Mouse (Mus musculus) thymus, postnatal 36 days (tissue): Measurements from ENCODE around the gene Ccnjl.

ENCODE experiments used
- DNase-seq, 2 experiments: peaks; one replicate each; pipeline ENCODE4 v3.0.0; 2022; ENCODE audit warnings: mixed read lengths in 2 of 2

Ccnjl gene

GRCm38 (mm10) chr11:43569595-43569994 is 41.0 kb downstream of the Ccnjl start:
- no peak for DNase-seq

- DNase-seq, result no peak
These were observed 46.4 kb downstream of the Ccnjl start for GRCm38 (mm10) chr11:43575061-43575375.

- no peak for DNase-seq
These were observed 47.0 kb downstream of the Ccnjl start for GRCm38 (mm10) chr11:43575376-43576151.

- no peak for DNase-seq
These were observed 49.3 kb downstream of the Ccnjl start for GRCm38 (mm10) chr11:43577713-43578478.

GRCm38 (mm10) chr11:43585211-43586005 is 56.8 kb downstream of the Ccnjl start:
- DNase-seq, result no peak

- DNase-seq, result peak; percentile 42 to 54
These were observed 57.9 kb downstream of the Ccnjl start, which contains the start of gene 4933415A04Rik for GRCm38 (mm10) chr11:43586324-43587090. Gene 4933415A04Rik, plus strand, starts transcription at chr11:43587040.

- no peak for DNase-seq
These were observed 61.0 kb downstream of the Ccnjl start for GRCm38 (mm10) chr11:43589530-43590072.

- no peak for DNase-seq
These were observed 72.9 kb downstream of the Ccnjl start, which contains the start of gene Fabp6 for GRCm38 (mm10) chr11:43601440-43601839. Gene Fabp6, minus strand, starts transcription at chr11:43601540.

- no peak for DNase-seq
These were observed 75.6 kb downstream of the Ccnjl start for GRCm38 (mm10) chr11:43604207-43604606.

GRCm38 (mm10) chr11:43604891-43605290 is 76.3 kb downstream of the Ccnjl start:
- DNase-seq, result no peak

GRCm38 (mm10) chr11:43605859-43606258 is 77.3 kb downstream of the Ccnjl start:
- no peak for DNase-seq

GRCm38 (mm10) chr11:43608440-43608839 is 79.9 kb downstream of the Ccnjl start:
- DNase-seq, result no peak

GRCm38 (mm10) chr11:43610006-43610661 is 81.5 kb downstream of the Ccnjl start:
- DNase-seq, result no peak

- no peak for DNase-seq
These were observed 82.1 kb downstream of the Ccnjl start for GRCm38 (mm10) chr11:43610662-43611033.

GRCm38 (mm10) chr11:43612834-43613488 is 84.4 kb downstream of the Ccnjl start:
- DNase-seq, result peak; percentile 40 to 57

- no peak for DNase-seq
These were observed 89.3 kb downstream of the Ccnjl start for GRCm38 (mm10) chr11:43617924-43618323.

GRCm38 (mm10) chr11:43618403-43618802 is 89.8 kb downstream of the Ccnjl start:
- DNase-seq, result no peak

GRCm38 (mm10) chr11:43621769-43622168 is 93.2 kb downstream of the Ccnjl start:
- no peak for DNase-seq

GRCm38 (mm10) chr11:43624341-43624740 is 95.8 kb downstream of the Ccnjl start:
- DNase-seq, result no peak

GRCm38 (mm10) chr11:43626300-43626926 is 97.8 kb downstream of the Ccnjl start:
- DNase-seq, result no peak
